Mouse (Mus musculus) ovary, adult 10 weeks (tissue): ENCODE data around the gene Lipe. TPM values are rescaled to one million over a fixed set of nuclear protein-coding genes. Genes with fewer than 3 reads are reported as not detected.

Source experiments
- polyA plus RNA-seq: library from polyadenylated mRNA; stranded (reverse); fragments of 350-450 nt; fragmentation: Illumina TruSeq; extraction: RNeasy Lipid Tissue Mini Kit (QIAGEN cat#74804); gene quantifications from one replicate; pipeline ENCODE4 v1.2.3, GENCODE M21; 2014

The Lipe gene
- polyA plus RNA-seq: 1.00 TPM

GRCm38 (mm10) chr7:25398610-25399009 is at the start of gene Lipe:
Lipe (minus strand) TSS chr7:25398710.

GRCm38 (mm10) chr7:25412833-25413441 is 14.4 kb upstream of the Lipe start, which contains the start of gene Cxcl17:
Cxcl17 (minus strand) TSS chr7:25412886.

GRCm38 (mm10) chr7:25369058-25369749 is 29.3 kb downstream of the Lipe start, which contains the start of gene Cnfn:
Cnfn (minus strand) TSS chr7:25369724.

Other genes starting within 250 kb of the Lipe start
- 0.86 TPM for gene Pou2f2, start 219.0 kb downstream of the Lipe start, polyA plus RNA-seq
- gene Dedd2, start 178.1 kb downstream of the Lipe start, polyA plus RNA-seq: 0.51 TPM
- 1.6 TPM for gene Zfp526, start 177.3 kb downstream of the Lipe start, polyA plus RNA-seq
- 7.6 TPM for gene Gsk3a, start 160.9 kb downstream of the Lipe start, polyA plus RNA-seq
- gene Erf, start 147.9 kb downstream of the Lipe start, polyA plus RNA-seq: 1.5 TPM
- 22.2 TPM for gene Cic, start 131.0 kb downstream of the Lipe start, polyA plus RNA-seq
- gene Pafah1b3, start 100.7 kb downstream of the Lipe start, polyA plus RNA-seq: 1.5 TPM
- not detected for gene Prr19, start 97.3 kb downstream of the Lipe start, polyA plus RNA-seq
- not detected for gene Tmem145, start 92.6 kb downstream of the Lipe start, polyA plus RNA-seq
- 2.5 TPM for gene Megf8, start 81.5 kb downstream of the Lipe start, polyA plus RNA-seq
- not detected for gene Cnfn, start 29.0 kb downstream of the Lipe start, polyA plus RNA-seq
- not detected for gene Cxcl17, start 14.2 kb upstream of the Lipe start, polyA plus RNA-seq
- gene Ceacam1, start 78.9 kb upstream of the Lipe start, polyA plus RNA-seq: 8.6 TPM
- gene Ceacam2, start 141.1 kb upstream of the Lipe start, polyA plus RNA-seq: 0.31 TPM
- not detected for gene Erich4, start 217.2 kb upstream of the Lipe start, polyA plus RNA-seq
- gene Dmac2, start 220.7 kb upstream of the Lipe start, polyA plus RNA-seq: 9.7 TPM
- 0.51 TPM for gene B3gnt8, start 227.9 kb upstream of the Lipe start, polyA plus RNA-seq